Mouse (Mus musculus) erythroblast, embryonic 14.5 days (primary cell): ENCODE measurements around the gene Pnrc1.

ENCODE experiments used
- GATA1 ChIP-seq: IDR thresholded peaks from 2 replicates; pipeline ENCODE4 v1.6.1; 2012; ENCODE audit warnings: low read length, inconsistent platforms, mixed read lengths
- TAL1 ChIP-seq: IDR thresholded peaks from 3 replicates; pipeline ENCODE4 v1.6.1; 2012; ENCODE audit warnings: low read length, inconsistent platforms, mixed read lengths

GRCm38 (mm10) chr4:33250867-33251266 is 39.1 kb downstream of the Pnrc1 start:
- no peak for TF ChIP-seq TAL1
- no peak for TF ChIP-seq GATA1
